Mouse (Mus musculus) C2C12 (cell line): Measurements from ENCODE around the gene Ss18l1.

Experiments
- CEBPB ChIP-seq: IDR thresholded peaks from one replicate; pipeline ENCODE4 v1.6.1; 2011; ENCODE audit warnings: low read depth, mild to moderate bottlenecking, control low read depth, moderate library complexity
- CTCF ChIP-seq: IDR thresholded peaks from one replicate; pipeline ENCODE4 v1.5.1; 2011; ENCODE audit not compliant: control insufficient read depth, insufficient read depth, insufficient read length
- FOSL1 ChIP-seq: IDR thresholded peaks from one replicate; pipeline ENCODE4 v1.8.0; 2011; ENCODE audit warnings: mild to moderate bottlenecking, low read length; ENCODE audit not compliant: poor library complexity, insufficient read depth, severe bottlenecking
- MAX ChIP-seq: IDR thresholded peaks from one replicate; pipeline ENCODE4 v1.6.1; 2011; ENCODE audit warnings: mild to moderate bottlenecking, control low read depth
- MYOG ChIP-seq: IDR thresholded peaks from one replicate; pipeline ENCODE4 v1.6.1; 2011; ENCODE audit not compliant: control insufficient read depth, insufficient read length; ENCODE audit errors: extremely low read depth
- USF1 ChIP-seq: IDR thresholded peaks from one replicate; pipeline ENCODE4 v1.6.1; 2011; ENCODE audit warnings: low read depth, mild to moderate bottlenecking, control low read depth, moderate library complexity

GRCm38 (mm10) chr2:180116081-180116493, 73.8 kb downstream of the Ss18l1 start:
- TF ChIP-seq CTCF: no peak
- no peak for TF ChIP-seq FOSL1
- no peak for TF ChIP-seq MAX
- no peak for TF ChIP-seq CEBPB
- peak; percentile 8 for TF ChIP-seq USF1
- TF ChIP-seq MYOG: no peak
